Mouse (Mus musculus) cortical plate, adult 2 months (tissue): Measurements from ENCODE around the gene Rnf121.

Experiments used
- CTCF ChIP-seq: fragments of 200-500 bp; IDR thresholded peaks from 2 replicates; pipeline ENCODE4 v1.5.1; 2011; ENCODE audit warnings: mild to moderate bottlenecking, control low read depth, low read length; ENCODE audit not compliant: insufficient read depth; ENCODE audit errors: extremely low read depth
- POLR2A ChIP-seq: fragments of 200-500 bp; IDR thresholded peaks from 2 replicates; pipeline ENCODE4 v1.6.1; 2011; ENCODE audit warnings: mild to moderate bottlenecking, low read length, control low read depth; ENCODE audit not compliant: insufficient read depth; ENCODE audit errors: extremely low read depth

DNA sequence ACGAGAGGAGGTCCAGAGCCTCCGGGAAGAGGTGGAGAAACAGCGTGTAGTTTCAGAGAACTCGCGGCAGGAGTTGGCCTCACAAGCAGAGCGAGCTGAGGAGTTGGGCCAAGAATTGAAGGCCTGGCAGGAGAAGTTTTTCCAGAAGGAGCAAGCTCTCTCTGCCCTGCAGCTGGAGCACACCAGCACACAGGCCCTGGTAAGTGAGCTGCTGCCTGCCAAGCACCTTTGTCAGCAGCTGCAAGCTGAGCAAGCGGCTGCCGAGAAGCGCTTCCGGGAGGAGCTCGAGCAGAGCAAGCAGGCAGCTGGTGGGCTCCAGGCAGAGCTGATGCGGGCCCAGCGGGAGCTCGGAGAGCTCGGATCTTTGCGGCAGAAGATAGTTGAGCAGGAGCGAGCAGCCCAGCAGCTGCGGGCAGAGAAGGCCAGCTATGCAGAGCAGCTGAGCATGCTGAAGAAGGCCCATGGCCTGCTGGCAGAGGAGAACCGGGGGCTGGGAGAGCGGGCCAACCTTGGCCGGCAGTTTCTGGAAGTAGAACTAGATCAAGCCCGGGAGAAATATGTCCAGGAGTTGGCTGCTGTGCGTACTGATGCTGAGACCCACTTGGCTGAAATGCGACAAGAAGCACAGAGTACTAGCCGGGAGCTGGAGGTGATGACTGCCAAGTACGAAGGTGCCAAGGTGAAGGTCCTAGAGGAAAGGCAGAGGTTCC lies 64.2 kb downstream of the Rnf121 start:
- TF ChIP-seq CTCF: no peak
- no peak for TF ChIP-seq POLR2A
